Mouse (Mus musculus): Measurements from ENCODE around the gene Ada. TPM values are rescaled to one million over a fixed set of nuclear protein-coding genes. Genes with fewer than 3 reads are reported as not detected.
"Not testable (repeated sequence)": the region's sequence is repeated elsewhere in the genome, so short reads cannot be mapped to it uniquely, and the experiment has no call there.

Gene Ada
- polyA plus RNA-seq, 2 experiments: 8.1 to 9.5 TPM

GRCm38 (mm10) chr2:163692873-163693612, 57.0 kb downstream of the Ada start:
- no peaks in the 10 kb centered on the region for H3K27me3 ChIP-seq (ENCODE audit: control insufficient read depth, insufficient read depth, low read length)
- WGBS: 69% methylated on average over 3 of the region's 3 CpGs
- H3K36me3 ChIP-seq (ENCODE audit: control insufficient read depth, insufficient read depth, low read length): no peaks in the 10 kb centered on the region
- no peak overlapping the region for H3K4me2 ChIP-seq (replicated peaks; ENCODE audit: low read depth, low read length, severe bottlenecking)
- H3K9me3 ChIP-seq (ENCODE audit: control insufficient read depth, low read length): no peaks in the 10 kb centered on the region
- H3K27ac ChIP-seq (replicated peaks; ENCODE audit: low read depth, low read length): peak overlapping the region; percentile 35
- DNase-seq (ENCODE audit: low spot score): no peak
- no peak for TF ChIP-seq POLR2A (IDR thresholded peaks at IDR 0.05; ENCODE audit: borderline replicate concordance, extremely low read depth, insufficient read depth, insufficient read length)
- peaks cover 8% of the 10 kb centered on the region; the same call in 1 of the 2 replicates for H3K4me1 ChIP-seq (ENCODE audit: control insufficient read depth, insufficient read depth, low read length)
- no peak overlapping the region for H3K4me3 ChIP-seq (replicated peaks; ENCODE audit: low read length)
- H3K9ac ChIP-seq (ENCODE audit: low read depth, low read length, severe bottlenecking): 0 out of 2 replicates have a peak overlapping the region, but pooled peaks have one; percentile 16
- ATAC-seq (ENCODE audit: low FRiP score, low read depth): no peak

- no peak overlapping the region for H3K4me3 ChIP-seq (replicated peaks; ENCODE audit: low read length)
- ATAC-seq (ENCODE audit: low FRiP score, low read depth) (no peak), DNase-seq (ENCODE audit: low spot score) (no peak)
- no peaks in the 10 kb centered on the region for H3K9me3 ChIP-seq (ENCODE audit: control insufficient read depth, low read length)
- TF ChIP-seq POLR2A (IDR thresholded peaks at IDR 0.05; ENCODE audit: borderline replicate concordance, extremely low read depth, insufficient read depth, insufficient read length): no peak
- WGBS: 85% methylated on average over 6 of the region's 6 CpGs
- H3K9ac ChIP-seq (ENCODE audit: low read depth, low read length, severe bottlenecking): no peak overlapping the region
- H3K4me1 ChIP-seq (ENCODE audit: control insufficient read depth, insufficient read depth, low read length): peaks cover 8% of the 10 kb centered on the region; the same call in 1 of the 2 replicates
- H3K27ac ChIP-seq (replicated peaks; ENCODE audit: low read depth, low read length): no peak overlapping the region
- no peaks in the 10 kb centered on the region for H3K27me3 ChIP-seq (ENCODE audit: control insufficient read depth, insufficient read depth, low read length)
- no peaks in the 10 kb centered on the region for H3K36me3 ChIP-seq (ENCODE audit: control insufficient read depth, insufficient read depth, low read length)
- no peak overlapping the region for H3K4me2 ChIP-seq (replicated peaks; ENCODE audit: low read depth, low read length, severe bottlenecking)
Measured at GRCm38 (mm10) chr2:163691846-163692605, 58.0 kb downstream of the Ada start.

GRCm38 (mm10) chr2:163690409-163691304, 59.4 kb downstream of the Ada start:
- H3K4me2 ChIP-seq (replicated peaks; ENCODE audit: low read depth, low read length, severe bottlenecking): no peak overlapping the region
- no peaks in the 10 kb centered on the region for H3K9me3 ChIP-seq (ENCODE audit: control insufficient read depth, low read length)
- no peak overlapping the region for H3K4me3 ChIP-seq (replicated peaks; ENCODE audit: low read length)
- 0 out of 2 replicates have a peak overlapping the region, but pooled peaks have one; percentile 12 for H3K9ac ChIP-seq (ENCODE audit: low read depth, low read length, severe bottlenecking)
- peaks cover 14% of the 10 kb centered on the region for H3K4me1 ChIP-seq (ENCODE audit: control insufficient read depth, insufficient read depth, low read length)
- H3K27me3 ChIP-seq (ENCODE audit: control insufficient read depth, insufficient read depth, low read length): no peaks in the 10 kb centered on the region
- DNase-seq (ENCODE audit: low spot score) (no peak), ATAC-seq (ENCODE audit: low FRiP score, low read depth) (peak; percentile 10; the same call in 1 of the 2 replicates)
- no peak overlapping the region for H3K27ac ChIP-seq (replicated peaks; ENCODE audit: low read depth, low read length)
- no peaks in the 10 kb centered on the region for H3K36me3 ChIP-seq (ENCODE audit: control insufficient read depth, insufficient read depth, low read length)
- no peak for TF ChIP-seq POLR2A (IDR thresholded peaks at IDR 0.05; ENCODE audit: borderline replicate concordance, extremely low read depth, insufficient read depth, insufficient read length)
- 82% methylated on average over 8 of the region's 8 CpGs for WGBS

GRCm38 (mm10) chr2:163689771-163690170, 60.3 kb downstream of the Ada start:
- Histone ChIP-seq H3K9ac (ENCODE audit: low read depth, low read length, severe bottlenecking) (no peak overlapping the region), H3K36me3 (ENCODE audit: control insufficient read depth, insufficient read depth, low read length) (no peaks in the 10 kb centered on the region), H3K27me3 (ENCODE audit: control insufficient read depth, insufficient read depth, low read length) (no peaks in the 10 kb centered on the region), H3K4me1 (ENCODE audit: control insufficient read depth, insufficient read depth, low read length) (peaks cover 22% of the 10 kb centered on the region), H3K4me2 (replicated peaks; ENCODE audit: low read depth, low read length, severe bottlenecking) (no peak overlapping the region), H3K27ac (replicated peaks; ENCODE audit: low read depth, low read length) (no peak overlapping the region), H3K9me3 (ENCODE audit: control insufficient read depth, low read length) (no peaks in the 10 kb centered on the region), H3K4me3 (replicated peaks; ENCODE audit: low read length) (no peak overlapping the region)
- 90% methylated on average over 3 of the region's 3 CpGs for WGBS
- ATAC-seq (ENCODE audit: low FRiP score, low read depth) (no peak), DNase-seq (ENCODE audit: low spot score) (no peak)
- TF ChIP-seq POLR2A (IDR thresholded peaks at IDR 0.05; ENCODE audit: borderline replicate concordance, extremely low read depth, insufficient read depth, insufficient read length): no peak

GRCm38 (mm10) chr2:163688377-163688776, 61.7 kb downstream of the Ada start:
- WGBS: 92% methylated on average over 1 of the region's 1 CpGs

More at GRCm38 (mm10) chr2:163688377-163688776, 61.7 kb downstream of the Ada start:
- H3K4me3 ChIP-seq (replicated peaks; ENCODE audit: low read length); DNase-seq (ENCODE audit: low spot score); ATAC-seq (ENCODE audit: low FRiP score, low read depth); H3K9ac ChIP-seq (ENCODE audit: low read depth, low read length, severe bottlenecking); H3K9me3 ChIP-seq (ENCODE audit: control insufficient read depth, low read length); H3K36me3 ChIP-seq (ENCODE audit: control insufficient read depth, insufficient read depth, low read length); H3K27me3 ChIP-seq (ENCODE audit: control insufficient read depth, insufficient read depth, low read length); H3K27ac ChIP-seq (replicated peaks; ENCODE audit: low read depth, low read length); H3K4me2 ChIP-seq (replicated peaks; ENCODE audit: low read depth, low read length, severe bottlenecking): not testable (repeated sequence)
- peaks cover 17% of the 10 kb centered on the region for H3K4me1 ChIP-seq (ENCODE audit: control insufficient read depth, insufficient read depth, low read length)
